Mouse (Mus musculus) stomach, postnatal 0 days (tissue): ENCODE results near the gene Mgat5.

ENCODE experiments used
- CTCF ChIP-seq: IDR thresholded peaks from 2 replicates; pipeline ENCODE4 v1.5.1; 2016; ENCODE audit warnings: antibody characterized with exemption, low read depth, mild to moderate bottlenecking, moderate library complexity
- EP300 ChIP-seq: optimal IDR thresholded peaks from 2 replicates; pipeline ENCODE3; 2016; ENCODE audit warnings: antibody characterized with exemption

DNA sequence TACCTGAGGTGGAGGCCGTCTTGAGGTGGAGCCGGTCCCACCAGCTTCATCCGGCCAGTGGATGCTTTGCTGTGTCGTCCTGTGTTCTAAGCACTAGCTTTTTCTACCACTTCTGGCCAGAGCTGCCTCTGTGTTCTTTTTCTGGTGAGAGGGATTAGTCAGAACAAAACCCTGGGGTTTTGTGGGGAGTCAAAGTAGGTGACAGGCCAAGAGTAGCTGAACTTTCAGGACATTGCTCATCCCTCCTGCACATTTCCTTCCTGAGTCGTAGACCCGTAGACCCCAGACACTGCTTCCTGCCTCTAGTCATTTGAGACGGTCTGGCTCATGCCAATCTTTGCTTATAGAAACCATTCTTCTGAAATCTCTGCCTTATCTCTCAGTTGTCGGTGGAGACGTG is 140.1 kb downstream of the Mgat5 start:
- no peak for TF ChIP-seq CTCF
- TF ChIP-seq EP300: no peak
